Mouse (Mus musculus) embryonic facial prominence, embryonic 14.5 days (tissue): ENCODE measurements around the gene Cdc42ep2. TPM values are rescaled to one million over a fixed set of nuclear protein-coding genes. Genes with fewer than 3 reads are reported as not detected.

Experiments used
- ATAC-seq: fragments of 200-750 bp; cut with Nextera tagmentation; 2 replicates; pipeline ENCODE4 v1.8.0; 2017; ENCODE audit warnings: low read depth, moderate number of reproducible peaks, moderate TSS enrichment
- DNase-seq: peaks from one replicate; pipeline ENCODE4 v3.0.0-alpha.2; 2015; ENCODE audit warnings: low spot score
- H3K27ac ChIP-seq: fragments of 300-500 bp; sonication (generic); replicated peaks from 2 replicates; pipeline ENCODE4 v1.5.1; 2014; ENCODE audit warnings: low read depth, mild to moderate bottlenecking, low read length, moderate library complexity
- H3K27me3 ChIP-seq: fragments of 300-500 bp; sonication (generic); replicated peaks from 2 replicates; pipeline ENCODE4 v1.6.1; 2014; ENCODE audit warnings: low read length; ENCODE audit not compliant: control insufficient read depth, insufficient read depth
- H3K36me3 ChIP-seq: fragments of 300-500 bp; sonication (generic); 2 replicates; pipeline ENCODE4 v1.6.1; 2014; ENCODE audit warnings: low read length, mixed read lengths; ENCODE audit not compliant: control insufficient read depth, insufficient read depth
- H3K4me1 ChIP-seq: fragments of 300-500 bp; sonication (generic); 2 replicates; pipeline ENCODE4 v1.6.1; 2014; ENCODE audit warnings: antibody characterized with exemption, low read length; ENCODE audit not compliant: control insufficient read depth, insufficient read depth
- H3K4me2 ChIP-seq: fragments of 300-500 bp; sonication (generic); 2 replicates; pipeline ENCODE4 v1.6.1; 2014; ENCODE audit warnings: low read depth, mild to moderate bottlenecking, low read length, moderate library complexity, mixed read lengths
- H3K4me3 ChIP-seq: fragments of 300-500 bp; sonication (generic); 2 replicates; pipeline ENCODE4 v1.5.1; 2014; ENCODE audit warnings: low read depth, mild to moderate bottlenecking, low read length
- H3K9ac ChIP-seq: fragments of 300-500 bp; sonication (generic); 2 replicates; pipeline ENCODE4 v1.6.1; 2014; ENCODE audit warnings: low read depth, mild to moderate bottlenecking, low read length, moderate library complexity, mixed read lengths
- H3K9me3 ChIP-seq: fragments of 300-500 bp; sonication (generic); 2 replicates; pipeline ENCODE4 v1.6.1; 2016; ENCODE audit warnings: low read length; ENCODE audit not compliant: control insufficient read depth
- WGBS: fragments of 180-500 bp; shearing (Covaris S2); extraction: QIAGEN DNeasy Blood & Tissue Kit; methylation state at CpG from one replicate; pipeline ENCODE4 v1.1.7; 2014; 5-methylcytosine and 5-hydroxymethylcytosine counted together
- polyA plus RNA-seq: library from polyadenylated mRNA; unstranded; fragments of >200 nt; fragmentation: Nextera tagmentation; extraction: Ambion mirVana; gene quantifications from 2 replicates; pipeline ENCODE4 v1.2.1, GENCODE M21; 2014

Cdc42ep2 gene
- polyA plus RNA-seq, 1 experiment from 2014 or later, result 16.2 TPM

- Histone ChIP-seq H3K9ac (peak within 1 kb of the TSS; percentile 92), H3K9me3 (no peaks in the 10 kb centered on the region), H3K4me1 (peaks cover 23% of the 10 kb centered on the region), H3K27ac (peak within 1 kb of the TSS; percentile 86), H3K27me3 (no peaks in the 10 kb centered on the region), H3K4me3 (peak within 1 kb of the TSS; percentile 77), H3K36me3 (peaks cover 14% of the 10 kb centered on the region), H3K4me2 (peak within 1 kb of the TSS; percentile 87)
- DNase-seq, result no peak
- ATAC-seq, result no peak
- 19% methylated on average over 13 of the region's 13 CpGs for WGBS
Measured at GRCm38 (mm10) chr19:5913007-5913719, 11.5 kb downstream of the Cdc42ep2 start, which contains the start of gene Dpf2. Dpf2 (minus strand) TSS chr19:5913010.

GRCm38 (mm10) chr19:5912103-5913006 is 12.3 kb downstream of the Cdc42ep2 start:
- DNase-seq (peak; percentile 100), ATAC-seq (peak; percentile 96)
- H3K4me1 ChIP-seq, result peaks cover 23% of the 10 kb centered on the region
- peak overlapping the region; percentile 86 for H3K27ac ChIP-seq
- H3K36me3 ChIP-seq, result peaks cover 9% of the 10 kb centered on the region
- H3K9me3 ChIP-seq, result no peaks in the 10 kb centered on the region
- peak overlapping the region; percentile 87 for H3K4me2 ChIP-seq
- peak overlapping the region; percentile 77 for H3K4me3 ChIP-seq
- peak overlapping the region; percentile 92 for H3K9ac ChIP-seq
- H3K27me3 ChIP-seq, result no peaks in the 10 kb centered on the region
- whole genome bisulfite sequencing, result under 1% methylated on average over 52 of the region's 59 CpGs

- no peaks in the 10 kb centered on the region for H3K9me3 ChIP-seq
- H3K27me3 ChIP-seq, result no peaks in the 10 kb centered on the region
- peak overlapping the region; percentile 86 for H3K27ac ChIP-seq
- H3K4me1 ChIP-seq, result peaks cover 23% of the 10 kb centered on the region
- peak overlapping the region; percentile 87 for H3K4me2 ChIP-seq
- peaks cover 11% of the 10 kb centered on the region for H3K36me3 ChIP-seq
- peak overlapping the region; percentile 77 for H3K4me3 ChIP-seq
- DNase-seq (no peak), ATAC-seq (no peak)
- 5% methylated on average over 14 of the region's 14 CpGs for WGBS
- H3K9ac ChIP-seq, result peak overlapping the region; percentile 92
Measured at GRCm38 (mm10) chr19:5911430-5912102, 13.1 kb downstream of the Cdc42ep2 start.

GRCm38 (mm10) chr19:5910221-5910620 is 14.4 kb downstream of the Cdc42ep2 start:
- Histone ChIP-seq H3K4me2 (peak overlapping the region; percentile 87), H3K9me3 (no peaks in the 10 kb centered on the region), H3K27ac (peak overlapping the region; percentile 9; the same call in 1 of the 2 replicates), H3K9ac (peak overlapping the region; percentile 31; the same call in 1 of the 2 replicates), H3K4me3 (peak overlapping the region; percentile 77), H3K27me3 (no peaks in the 10 kb centered on the region), H3K36me3 (peaks cover 25% of the 10 kb centered on the region), H3K4me1 (peaks cover 23% of the 10 kb centered on the region)
- WGBS, result 38% methylated on average over 6 of the region's 6 CpGs
- DNase-seq (peak; percentile 73), ATAC-seq (peak; percentile 16; the same call in 1 of the 2 replicates)

- H3K36me3 ChIP-seq, result peaks cover 54% of the 10 kb centered on the region
- H3K4me3 ChIP-seq, result no peak overlapping the region
- ATAC-seq (no peak), DNase-seq (no peak)
- 76% methylated on average over 3 of the region's 3 CpGs for WGBS
- peaks cover 20% of the 10 kb centered on the region for H3K4me1 ChIP-seq
- H3K9ac ChIP-seq, result no peak overlapping the region
- H3K27me3 ChIP-seq, result no peaks in the 10 kb centered on the region
- H3K4me2 ChIP-seq, result no peak overlapping the region
- H3K9me3 ChIP-seq, result no peaks in the 10 kb centered on the region
- no peak overlapping the region for H3K27ac ChIP-seq
Measured at GRCm38 (mm10) chr19:5907275-5907674, 17.3 kb downstream of the Cdc42ep2 start.

GRCm38 (mm10) chr19:5894002-5894678 is 30.5 kb downstream of the Cdc42ep2 start, which contains the start of gene Tigd3:
Tigd3 (minus strand) TSS chr19:5894149.
- Histone ChIP-seq H3K9me3 (no peaks in the 10 kb centered on the region), H3K36me3 (peaks cover 42% of the 10 kb centered on the region), H3K4me2 (peak within 1 kb of the TSS; percentile 82), H3K4me1 (0 out of 2 replicates have a peak, but pooled peaks cover 4% of the 10 kb centered on the region), H3K27me3 (no peaks in the 10 kb centered on the region), H3K4me3 (peak within 1 kb of the TSS; percentile 63), H3K27ac (no peak within 1 kb of the TSS), H3K9ac (peak within 1 kb of the TSS; percentile 86)
- DNase-seq (peak; percentile 98), ATAC-seq (peak; percentile 96)
- 7% methylated on average over 25 of the region's 36 CpGs for WGBS

GRCm38 (mm10) chr19:5893282-5894001 is 31.2 kb downstream of the Cdc42ep2 start:
- 27% methylated on average over 11 of the region's 31 CpGs for WGBS
- Histone ChIP-seq H3K9ac (peak overlapping the region; percentile 86), H3K36me3 (peaks cover 37% of the 10 kb centered on the region), H3K27ac (no peak overlapping the region), H3K4me3 (peak overlapping the region; percentile 63), H3K9me3 (no peaks in the 10 kb centered on the region), H3K4me2 (peak overlapping the region; percentile 82), H3K4me1 (0 out of 2 replicates have a peak, but pooled peaks cover 4% of the 10 kb centered on the region), H3K27me3 (no peaks in the 10 kb centered on the region)
- no peak for DNase-seq
- ATAC-seq, result peak; percentile 32; the same call in 1 of the 2 replicates
